Mouse (Mus musculus) midbrain, embryonic 16.5 days (tissue): Measurements from ENCODE around the gene Txndc5. TPM values are rescaled to one million over a fixed set of nuclear protein-coding genes. Genes with fewer than 3 reads are reported as not detected.

ENCODE experiments used
- ATAC-seq: fragments of 200-750 bp; cut with Nextera tagmentation; 2 replicates; pipeline ENCODE4 v1.8.0; 2017; ENCODE audit warnings: moderate TSS enrichment
- H3K27ac ChIP-seq: fragments of 300-500 bp; sonication (generic); 2 replicates; pipeline ENCODE4 v1.5.1; 2014; ENCODE audit warnings: mild to moderate bottlenecking, low read length, mixed read lengths
- H3K27me3 ChIP-seq: fragments of 300-500 bp; sonication (generic); 2 replicates; pipeline ENCODE4 v1.6.1; 2014; ENCODE audit warnings: low read depth, low read length, mixed read lengths; ENCODE audit not compliant: control insufficient read depth, insufficient read depth
- H3K36me3 ChIP-seq: fragments of 300-500 bp; sonication (generic); 2 replicates; pipeline ENCODE4 v1.6.1; 2014; ENCODE audit warnings: mild to moderate bottlenecking, low read length, moderate library complexity, mixed read lengths; ENCODE audit not compliant: control insufficient read depth, insufficient read depth
- H3K4me1 ChIP-seq: fragments of 300-500 bp; sonication (generic); 2 replicates; pipeline ENCODE4 v1.6.1; 2014; ENCODE audit warnings: mild to moderate bottlenecking, low read length, mixed read lengths; ENCODE audit not compliant: control insufficient read depth, insufficient read depth
- H3K4me2 ChIP-seq: fragments of 300-500 bp; sonication (generic); 2 replicates; pipeline ENCODE4 v1.6.1; 2014; ENCODE audit warnings: mild to moderate bottlenecking, low read length, mixed read lengths
- H3K4me3 ChIP-seq: fragments of 300-500 bp; sonication (generic); 2 replicates; pipeline ENCODE4 v1.5.1; 2014; ENCODE audit warnings: low read depth, mild to moderate bottlenecking, low read length, moderate library complexity, mixed read lengths
- H3K9ac ChIP-seq: fragments of 300-500 bp; sonication (generic); 2 replicates; pipeline ENCODE4 v1.6.1; 2014; ENCODE audit warnings: low read depth, low read length, mixed read lengths
- H3K9me3 ChIP-seq: fragments of 300-500 bp; sonication (generic); replicated peaks from 2 replicates; pipeline ENCODE4 v1.6.1; 2014; ENCODE audit warnings: mild to moderate bottlenecking, low read length, mixed read lengths; ENCODE audit not compliant: control insufficient read depth, poor library complexity, severe bottlenecking
- WGBS: fragments of 180-500 bp; shearing (Covaris S2); extraction: QIAGEN DNeasy Blood & Tissue Kit; methylation state at CpG from one replicate; pipeline ENCODE4 v1.1.7; 2014; 5-methylcytosine and 5-hydroxymethylcytosine counted together
- polyA plus RNA-seq: library from polyadenylated mRNA; unstranded; fragments of >200 nt; fragmentation: Nextera tagmentation; extraction: Ambion mirVana; gene quantifications from 2 replicates; pipeline ENCODE4 v1.2.1, GENCODE M21; 2015

Txndc5 gene
- polyA plus RNA-seq, 1 experiment from 2014 or later: 75.4 TPM

DNA sequence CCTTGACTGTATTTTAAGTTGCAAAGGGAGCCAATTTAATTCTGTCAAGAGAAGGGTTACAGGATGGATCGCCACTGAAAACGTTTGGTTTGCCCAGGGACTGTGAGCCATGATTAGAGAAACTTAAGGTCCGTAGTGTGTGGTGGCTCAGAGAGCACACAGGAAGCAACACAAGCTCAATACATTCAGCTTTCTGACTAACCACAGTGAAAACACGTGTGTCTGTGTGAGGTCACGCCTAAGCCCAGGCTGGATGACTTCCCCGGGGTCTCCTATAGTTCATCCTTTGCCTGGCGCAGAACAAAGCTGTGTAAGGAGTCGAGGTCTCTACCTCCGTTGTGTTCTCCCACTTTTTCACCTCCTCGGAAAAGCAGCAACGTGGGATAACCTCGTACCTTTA lies 27.3 kb downstream of the Txndc5 start:
- ATAC-seq: no peak
- 94% methylated on average over 12 of the region's 12 CpGs for WGBS
- H3K36me3 ChIP-seq: peaks cover 36% of the 10 kb centered on the region

GRCm38 (mm10) chr13:38496715-38497114 lies 31.9 kb downstream of the Txndc5 start:
- no peak for ATAC-seq
- no peak overlapping the region for H3K4me3 ChIP-seq
- peaks cover 16% of the 10 kb centered on the region for H3K36me3 ChIP-seq

More for the DNA sequence above, 27.3 kb downstream of the Txndc5 start:
- Histone ChIP-seq H3K27ac (no peak overlapping the region), H3K4me3 (no peak overlapping the region), H3K9me3 (no peaks in the 10 kb centered on the region), H3K4me1 (no peaks in the 10 kb centered on the region), H3K4me2 (no peak overlapping the region), H3K9ac (no peak overlapping the region), H3K27me3 (no peaks in the 10 kb centered on the region)

GRCm38 (mm10) chr13:38486767-38487166 lies 41.9 kb downstream of the Txndc5 start:
- Histone ChIP-seq H3K4me1 (no peaks in the 10 kb centered on the region), H3K9ac (no peak overlapping the region), H3K9me3 (no peaks in the 10 kb centered on the region), H3K36me3 (no peaks in the 10 kb centered on the region), H3K27me3 (no peaks in the 10 kb centered on the region), H3K27ac (no peak overlapping the region), H3K4me2 (no peak overlapping the region), H3K4me3 (no peak overlapping the region)
- ATAC-seq: no peak
- 92% methylated on average over 6 of the region's 6 CpGs for WGBS

More at GRCm38 (mm10) chr13:38496715-38497114, 31.9 kb downstream of the Txndc5 start:
- H3K4me2 ChIP-seq: no peak overlapping the region
- H3K27me3 ChIP-seq: no peaks in the 10 kb centered on the region
- H3K9me3 ChIP-seq: no peaks in the 10 kb centered on the region
- no peak overlapping the region for H3K27ac ChIP-seq
- 63% methylated on average over 3 of the region's 3 CpGs for WGBS
- H3K4me1 ChIP-seq: no peaks in the 10 kb centered on the region
- no peak overlapping the region for H3K9ac ChIP-seq

- no peaks in the 10 kb centered on the region for H3K9me3 ChIP-seq
- 75% methylated on average over 5 of the region's 5 CpGs for WGBS
- no peaks in the 10 kb centered on the region for H3K36me3 ChIP-seq
- H3K4me3 ChIP-seq: no peak overlapping the region
- no peaks in the 10 kb centered on the region for H3K27me3 ChIP-seq
- H3K9ac ChIP-seq: no peak overlapping the region
- no peak overlapping the region for H3K27ac ChIP-seq
- H3K4me1 ChIP-seq: no peaks in the 10 kb centered on the region
- no peak for ATAC-seq
- H3K4me2 ChIP-seq: no peak overlapping the region
Measured at GRCm38 (mm10) chr13:38484701-38485100, 43.9 kb downstream of the Txndc5 start.

DNA sequence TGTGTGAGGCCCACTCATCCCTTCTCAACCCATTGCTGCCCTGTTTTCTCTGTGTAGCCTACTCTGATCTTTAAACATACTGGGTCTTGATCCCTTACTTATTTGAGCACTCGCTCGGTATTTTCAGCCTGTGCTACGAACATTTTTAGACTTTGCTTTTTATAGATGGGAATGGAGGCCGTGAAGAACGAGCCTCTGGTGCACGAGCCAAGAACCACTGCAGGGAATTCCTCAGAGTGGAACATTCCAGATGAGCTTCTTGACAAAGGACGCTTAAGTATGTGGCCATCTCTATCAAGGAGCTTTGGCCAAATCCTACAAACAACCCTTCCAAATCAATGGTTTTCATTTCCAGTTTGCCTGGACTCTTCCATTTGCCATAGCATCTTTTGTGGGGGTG lies 47.6 kb downstream of the Txndc5 start:
- no peaks in the 10 kb centered on the region for H3K4me1 ChIP-seq
- no peaks in the 10 kb centered on the region for H3K9me3 ChIP-seq
- no peak overlapping the region for H3K4me3 ChIP-seq
- WGBS: 94% methylated on average over 7 of the region's 7 CpGs
- H3K36me3 ChIP-seq: no peaks in the 10 kb centered on the region
- no peak overlapping the region for H3K27ac ChIP-seq
- H3K4me2 ChIP-seq: no peak overlapping the region
- no peak for ATAC-seq
- no peak overlapping the region for H3K9ac ChIP-seq
- no peaks in the 10 kb centered on the region for H3K27me3 ChIP-seq

DNA sequence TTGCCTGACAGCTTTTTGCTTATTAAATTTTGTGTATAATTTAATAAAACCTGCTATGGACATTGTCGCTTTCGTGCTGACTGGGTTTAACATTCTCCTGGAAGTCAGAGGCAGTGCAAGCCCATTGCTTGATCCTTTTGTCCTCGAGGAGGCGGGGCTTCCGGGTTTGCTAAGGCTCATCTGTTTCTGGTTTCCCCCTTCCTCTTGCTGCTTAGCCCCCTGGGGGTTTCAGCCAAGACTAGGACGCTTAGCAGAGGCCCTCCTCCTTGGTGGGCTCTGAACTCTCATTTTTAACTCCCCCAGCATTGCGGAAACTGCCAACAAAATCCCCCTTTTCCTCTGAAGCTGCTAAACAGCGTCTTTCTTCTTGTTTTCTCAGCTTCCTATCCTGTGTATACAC lies 51.7 kb downstream of the Txndc5 start:
- Histone ChIP-seq H3K36me3 (no peaks in the 10 kb centered on the region), H3K9me3 (no peaks in the 10 kb centered on the region), H3K27ac (no peak overlapping the region), H3K4me3 (no peak overlapping the region), H3K9ac (no peak overlapping the region), H3K4me2 (no peak overlapping the region), H3K4me1 (no peaks in the 10 kb centered on the region), H3K27me3 (no peaks in the 10 kb centered on the region)
- ATAC-seq: no peak
- WGBS: 29% methylated on average over 8 of the region's 8 CpGs

DNA sequence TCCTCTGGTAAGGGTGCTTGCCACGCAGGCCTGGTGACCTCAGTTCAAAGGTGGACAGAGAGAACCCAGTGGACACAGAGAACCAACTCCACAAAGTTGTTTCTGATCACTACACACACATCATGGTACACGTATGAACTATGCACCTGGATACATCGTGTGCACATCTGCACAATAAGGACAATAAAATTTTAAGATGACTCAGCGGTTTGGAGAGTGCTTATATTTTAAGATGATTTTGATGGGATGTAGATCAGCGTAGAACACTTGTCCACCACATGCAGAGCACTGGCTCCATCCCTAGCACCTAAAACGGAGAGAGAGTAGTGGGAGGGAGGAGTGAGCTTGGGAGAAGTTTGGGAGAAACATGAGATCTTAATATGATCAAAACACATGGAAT lies 55.1 kb downstream of the Txndc5 start:
- Histone ChIP-seq H3K4me3 (no peak overlapping the region), H3K9ac (no peak overlapping the region), H3K4me2 (no peak overlapping the region), H3K36me3 (no peaks in the 10 kb centered on the region), H3K27ac (no peak overlapping the region), H3K4me1 (no peaks in the 10 kb centered on the region), H3K27me3 (no peaks in the 10 kb centered on the region), H3K9me3 (no peaks in the 10 kb centered on the region)
- no peak for ATAC-seq
- 92% methylated on average over 6 of the region's 6 CpGs for WGBS

DNA sequence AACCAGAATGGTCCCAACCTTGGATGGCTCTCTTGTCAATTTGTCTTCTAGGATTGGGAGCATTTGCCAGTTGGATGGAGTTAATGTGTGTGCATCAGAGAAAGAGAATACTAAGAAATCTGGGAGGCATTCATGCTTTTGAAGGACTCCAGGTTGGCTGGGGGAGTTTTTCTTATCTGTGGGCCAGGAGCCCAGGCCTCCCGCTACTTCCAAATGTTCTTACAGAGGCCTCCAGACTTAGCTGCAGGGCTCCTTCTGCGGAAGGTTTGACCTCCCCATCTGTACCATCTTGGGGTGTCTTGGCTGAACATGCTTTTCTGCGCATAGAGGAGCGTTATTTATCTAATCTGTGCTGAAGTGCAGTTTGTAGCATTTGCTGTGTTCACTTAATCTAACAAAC lies 56.0 kb downstream of the Txndc5 start:
- H3K9ac ChIP-seq: no peak overlapping the region
- no peak for ATAC-seq
- no peaks in the 10 kb centered on the region for H3K9me3 ChIP-seq
- H3K27ac ChIP-seq: no peak overlapping the region
- no peak overlapping the region for H3K4me3 ChIP-seq
- H3K36me3 ChIP-seq: no peaks in the 10 kb centered on the region
- H3K27me3 ChIP-seq: no peaks in the 10 kb centered on the region
- no peak overlapping the region for H3K4me2 ChIP-seq
- no peaks in the 10 kb centered on the region for H3K4me1 ChIP-seq
- WGBS: 95% methylated on average over 4 of the region's 4 CpGs

- no peak overlapping the region for H3K4me2 ChIP-seq
- no peak for ATAC-seq
- H3K4me3 ChIP-seq: no peak overlapping the region
- H3K36me3 ChIP-seq: no peaks in the 10 kb centered on the region
- no peaks in the 10 kb centered on the region for H3K27me3 ChIP-seq
- H3K9me3 ChIP-seq: no peaks in the 10 kb centered on the region
- 89% methylated on average over 5 of the region's 5 CpGs for WGBS
- H3K4me1 ChIP-seq: no peaks in the 10 kb centered on the region
- no peak overlapping the region for H3K9ac ChIP-seq
- no peak overlapping the region for H3K27ac ChIP-seq
Measured at GRCm38 (mm10) chr13:38470882-38471281, 57.7 kb downstream of the Txndc5 start.

DNA sequence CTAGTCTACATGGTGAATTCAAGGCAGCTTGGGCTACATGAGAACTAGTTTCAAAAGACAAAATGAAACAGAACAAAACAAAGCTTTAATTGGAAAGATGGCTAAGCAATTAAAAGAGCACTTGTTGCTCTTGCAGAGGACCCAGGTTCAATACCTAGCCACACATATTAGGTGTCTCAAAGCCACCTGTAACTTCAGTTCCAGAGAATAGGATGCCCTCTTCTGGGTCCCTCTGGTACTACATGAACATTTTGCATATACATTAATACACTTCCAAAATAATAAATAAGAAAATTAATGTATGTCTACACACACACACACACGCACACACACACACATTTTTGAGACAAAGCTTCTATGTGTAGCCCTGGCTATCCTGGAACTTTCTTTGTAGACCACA lies 65.2 kb downstream of the Txndc5 start:
- Histone ChIP-seq H3K27ac (no peak overlapping the region), H3K4me3 (no peak overlapping the region), H3K4me2 (no peak overlapping the region), H3K9ac (no peak overlapping the region), H3K9me3 (no peaks in the 10 kb centered on the region), H3K4me1 (no peaks in the 10 kb centered on the region), H3K36me3 (no peaks in the 10 kb centered on the region), H3K27me3 (no peaks in the 10 kb centered on the region)
- no peak for ATAC-seq
- WGBS: 78% methylated on average over 1 of the region's 1 CpGs
